Mouse (Mus musculus): ENCODE data around the gene Cul1. TPM values are rescaled to one million over a fixed set of nuclear protein-coding genes. Genes with fewer than 3 reads are reported as not detected.

The Cul1 gene
- polyA plus RNA-seq, 1 experiment from 2014 or later = 137 TPM

DNA sequence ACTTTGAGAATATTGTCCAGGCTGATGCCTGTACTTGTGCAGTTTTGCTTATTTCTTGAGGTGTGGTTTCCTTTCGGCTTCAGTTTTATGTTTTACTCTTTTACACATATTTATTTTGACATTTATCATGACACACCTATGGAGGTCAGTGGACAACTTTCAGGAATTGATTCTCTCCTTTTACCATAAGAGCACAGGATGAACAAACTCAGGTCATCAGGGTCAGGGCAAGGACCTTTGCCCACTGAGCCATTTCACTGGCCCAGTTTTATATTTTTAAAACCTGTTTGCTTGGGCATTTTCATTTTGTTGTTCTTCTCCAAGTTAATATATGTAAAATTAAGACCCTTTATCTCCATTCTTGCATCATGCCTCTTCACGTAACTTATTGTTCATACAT is 13.3 kb downstream of the Cul1 start:
- H3K9me3 ChIP-seq (ENCODE audit: control insufficient read depth, low read length) = peaks cover 3% of the 10 kb centered on the region; the same call in 1 of the 2 replicates
- no peak for ATAC-seq (ENCODE audit: low read depth)
- H3K4me1 ChIP-seq (replicated peaks; ENCODE audit: control insufficient read depth, insufficient read depth, low read length) = no peaks in the 10 kb centered on the region
- H3K27ac ChIP-seq (ENCODE audit: low read length) = no peak overlapping the region
- no peak overlapping the region for H3K9ac ChIP-seq (ENCODE audit: low read length)
- H3K4me3 ChIP-seq (ENCODE audit: low read length) = no peak overlapping the region
- H3K27me3 ChIP-seq (ENCODE audit: control insufficient read depth, insufficient read depth, low read depth, low read length) = no peaks in the 10 kb centered on the region
- H3K4me2 ChIP-seq (ENCODE audit: low read depth, low read length) = no peak overlapping the region
- H3K36me3 ChIP-seq (ENCODE audit: control insufficient read depth, insufficient read depth, low read length) = no peaks in the 10 kb centered on the region; the same call in 1 of the 2 replicates
- WGBS = 80% methylated on average over 2 of the region's 2 CpGs

DNA sequence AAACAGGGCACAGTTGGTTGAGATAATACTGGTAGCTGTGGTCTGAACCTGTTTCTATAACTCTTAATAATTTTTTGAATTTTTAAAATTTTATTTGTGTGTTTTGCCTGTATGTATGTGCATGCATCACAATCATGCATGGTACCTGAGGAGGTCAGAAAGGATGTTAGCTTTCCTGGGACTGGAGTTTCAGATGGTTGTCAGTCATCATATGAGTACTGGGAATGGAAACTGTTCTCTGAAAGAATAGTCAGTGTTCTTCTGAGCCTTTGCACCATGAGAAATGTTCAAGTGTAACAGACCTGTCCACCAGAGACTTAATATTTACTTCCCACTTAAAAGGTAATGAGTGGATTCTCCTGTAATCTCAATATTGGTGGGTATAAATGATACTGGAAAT is 13.9 kb downstream of the Cul1 start:
- Histone ChIP-seq H3K9me3 (ENCODE audit: control insufficient read depth, low read length) (peaks cover 3% of the 10 kb centered on the region; the same call in 1 of the 2 replicates), H3K4me2 (ENCODE audit: low read depth, low read length) (no peak overlapping the region), H3K36me3 (ENCODE audit: control insufficient read depth, insufficient read depth, low read length) (no peaks in the 10 kb centered on the region; the same call in 1 of the 2 replicates), H3K27me3 (ENCODE audit: control insufficient read depth, insufficient read depth, low read depth, low read length) (no peaks in the 10 kb centered on the region), H3K4me1 (replicated peaks; ENCODE audit: control insufficient read depth, insufficient read depth, low read length) (no peaks in the 10 kb centered on the region), H3K4me3 (ENCODE audit: low read length) (no peak overlapping the region), H3K9ac (ENCODE audit: low read length) (no peak overlapping the region), H3K27ac (ENCODE audit: low read length) (no peak overlapping the region)
- ATAC-seq (ENCODE audit: low read depth) = no peak

DNA sequence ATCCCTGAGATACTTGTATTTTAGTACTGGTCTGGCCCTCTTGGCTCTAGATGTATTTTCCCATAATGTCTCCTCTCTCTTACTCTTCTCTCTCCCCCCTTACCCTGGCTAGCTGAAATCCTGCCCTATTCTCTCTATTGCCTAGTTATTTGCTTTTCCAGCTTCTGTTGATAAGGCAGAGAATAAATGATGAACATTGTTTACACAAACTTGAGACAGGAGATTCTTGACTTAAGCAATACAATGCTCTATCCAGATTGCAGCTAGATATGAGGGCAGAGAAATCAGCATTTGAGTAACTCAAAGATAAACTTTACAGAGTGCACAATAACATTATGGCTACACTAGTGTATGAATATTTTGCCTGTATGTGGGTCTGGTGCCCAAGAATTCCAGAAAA is 16.6 kb downstream of the Cul1 start:
- Histone ChIP-seq H3K9me3 (ENCODE audit: control insufficient read depth, low read length) (peaks cover 3% of the 10 kb centered on the region; the same call in 1 of the 2 replicates), H3K27ac (ENCODE audit: low read length) (no peak overlapping the region), H3K27me3 (ENCODE audit: control insufficient read depth, insufficient read depth, low read depth, low read length) (no peaks in the 10 kb centered on the region), H3K9ac (ENCODE audit: low read length) (no peak overlapping the region), H3K4me3 (ENCODE audit: low read length) (no peak overlapping the region), H3K4me1 (replicated peaks; ENCODE audit: control insufficient read depth, insufficient read depth, low read length) (no peaks in the 10 kb centered on the region), H3K36me3 (ENCODE audit: control insufficient read depth, insufficient read depth, low read length) (no peaks in the 10 kb centered on the region; the same call in 1 of the 2 replicates), H3K4me2 (ENCODE audit: low read depth, low read length) (no peak overlapping the region)
- ATAC-seq (ENCODE audit: low read depth) = no peak

DNA sequence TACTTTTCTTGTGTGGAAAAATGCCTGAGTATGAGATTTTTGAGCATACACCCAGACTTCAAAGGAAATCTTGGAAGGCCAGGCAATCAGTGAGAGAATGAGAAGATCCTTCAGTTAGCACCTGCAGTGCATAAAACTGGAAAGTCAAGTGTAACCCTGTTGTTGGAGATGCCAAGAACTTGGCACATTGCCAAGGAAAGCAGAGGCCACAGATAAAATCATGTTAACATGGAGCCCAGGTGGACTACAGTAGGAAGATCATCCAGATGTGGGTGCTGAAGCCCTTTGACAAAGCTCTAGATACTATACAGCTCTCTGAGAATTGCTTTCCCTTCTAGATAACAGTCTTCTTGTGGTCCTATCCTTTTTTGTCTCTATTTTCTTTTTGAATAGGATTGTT is 19.2 kb downstream of the Cul1 start:
- H3K27me3 ChIP-seq (ENCODE audit: control insufficient read depth, insufficient read depth, low read depth, low read length) = no peaks in the 10 kb centered on the region
- no peak overlapping the region for H3K4me2 ChIP-seq (ENCODE audit: low read depth, low read length)
- ATAC-seq (ENCODE audit: low read depth) = no peak
- H3K4me3 ChIP-seq (ENCODE audit: low read length) = no peak overlapping the region
- H3K27ac ChIP-seq (ENCODE audit: low read length) = no peak overlapping the region
- no peak overlapping the region for H3K9ac ChIP-seq (ENCODE audit: low read length)
- H3K9me3 ChIP-seq (ENCODE audit: control insufficient read depth, low read length) = peaks cover 3% of the 10 kb centered on the region; the same call in 1 of the 2 replicates
- H3K4me1 ChIP-seq (replicated peaks; ENCODE audit: control insufficient read depth, insufficient read depth, low read length) = no peaks in the 10 kb centered on the region
- no peaks in the 10 kb centered on the region; the same call in 1 of the 2 replicates for H3K36me3 ChIP-seq (ENCODE audit: control insufficient read depth, insufficient read depth, low read length)

DNA sequence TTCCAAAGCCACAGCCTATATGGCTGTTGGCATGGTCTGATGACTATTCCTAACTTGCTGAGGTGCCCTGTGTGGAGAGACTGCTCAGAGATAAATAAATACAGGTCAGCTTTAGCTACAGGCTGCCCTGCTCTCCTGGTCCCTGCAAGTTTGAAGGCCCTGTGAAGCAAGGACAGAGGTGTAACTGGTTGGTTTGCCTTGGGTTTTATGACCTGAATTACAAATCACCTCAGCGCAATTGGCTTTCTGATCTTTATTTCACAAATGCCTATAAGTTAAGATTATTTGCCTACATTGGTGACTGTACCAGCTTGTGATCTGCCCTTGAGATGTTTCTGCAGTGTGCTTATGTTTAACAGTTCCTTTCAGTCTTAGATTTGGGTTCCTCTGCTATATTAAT is 28.8 kb downstream of the Cul1 start:
- WGBS = 97% methylated on average over 1 of the region's 1 CpGs
- Histone ChIP-seq H3K9ac (ENCODE audit: low read length) (no peak overlapping the region), H3K27ac (ENCODE audit: low read length) (no peak overlapping the region), H3K4me3 (ENCODE audit: low read length) (no peak overlapping the region), H3K4me1 (replicated peaks; ENCODE audit: control insufficient read depth, insufficient read depth, low read length) (no peaks in the 10 kb centered on the region), H3K27me3 (ENCODE audit: control insufficient read depth, insufficient read depth, low read depth, low read length) (no peaks in the 10 kb centered on the region), H3K9me3 (ENCODE audit: control insufficient read depth, low read length) (no peaks in the 10 kb centered on the region), H3K36me3 (ENCODE audit: control insufficient read depth, insufficient read depth, low read length) (peaks cover 3% of the 10 kb centered on the region; the same call in 1 of the 2 replicates), H3K4me2 (ENCODE audit: low read depth, low read length) (no peak overlapping the region)
- ATAC-seq (ENCODE audit: low read depth) = no peak

DNA sequence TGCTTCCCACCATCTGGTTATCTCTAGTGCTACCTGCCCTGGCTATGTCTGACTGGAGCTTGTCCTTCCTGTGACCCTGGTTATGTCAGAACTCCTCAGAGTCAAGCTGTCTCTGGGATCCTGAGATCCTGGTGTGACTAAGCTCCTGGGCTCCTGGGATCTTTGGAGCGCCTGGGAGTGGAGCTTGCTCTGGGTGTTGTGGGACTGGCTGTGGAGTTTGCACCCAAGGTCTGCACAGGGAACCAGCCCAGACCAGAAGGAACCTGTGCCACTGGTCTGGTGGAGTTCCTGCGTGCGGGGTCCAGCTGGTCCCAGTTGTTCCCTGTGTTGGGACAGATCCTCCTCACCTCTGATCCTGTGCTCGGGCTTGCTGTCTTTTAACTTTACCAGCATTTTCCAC is 41.4 kb downstream of the Cul1 start:
- peaks cover 3% of the 10 kb centered on the region; the same call in 1 of the 2 replicates for H3K36me3 ChIP-seq (ENCODE audit: control insufficient read depth, insufficient read depth, low read length)
- ATAC-seq (ENCODE audit: low read depth) = no peak
- H3K4me1 ChIP-seq (replicated peaks; ENCODE audit: control insufficient read depth, insufficient read depth, low read length) = no peaks in the 10 kb centered on the region
- no peak overlapping the region for H3K4me3 ChIP-seq (ENCODE audit: low read length)
- no peak overlapping the region for H3K27ac ChIP-seq (ENCODE audit: low read length)
- H3K4me2 ChIP-seq (ENCODE audit: low read depth, low read length) = no peak overlapping the region
- H3K9me3 ChIP-seq (ENCODE audit: control insufficient read depth, low read length) = no peaks in the 10 kb centered on the region
- H3K9ac ChIP-seq (ENCODE audit: low read length) = no peak overlapping the region
- WGBS = 79% methylated on average over 4 of the region's 4 CpGs
- no peaks in the 10 kb centered on the region for H3K27me3 ChIP-seq (ENCODE audit: control insufficient read depth, insufficient read depth, low read depth, low read length)

DNA sequence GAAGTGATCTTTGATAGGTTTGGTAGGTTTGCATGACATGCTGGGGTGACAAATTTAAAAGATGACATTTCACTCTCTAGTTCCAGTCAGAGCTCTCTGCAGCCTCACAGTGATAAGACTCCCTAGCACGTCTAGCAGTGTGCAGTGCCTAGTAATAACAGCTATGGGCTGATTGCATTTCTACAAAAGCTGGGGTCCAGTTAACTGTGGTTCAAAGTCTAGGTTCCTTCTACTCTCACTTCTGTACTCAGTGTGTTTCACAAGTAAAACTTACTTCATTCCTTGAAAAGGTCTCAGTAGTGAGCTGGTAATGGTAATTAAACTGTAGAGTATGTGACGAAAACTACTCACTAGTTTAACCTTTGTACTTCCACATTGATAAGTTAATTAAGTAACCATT is 66.8 kb downstream of the Cul1 start:
- Histone ChIP-seq H3K4me2 (ENCODE audit: low read depth, low read length) (no peak overlapping the region), H3K4me3 (ENCODE audit: low read length) (no peak overlapping the region), H3K9ac (ENCODE audit: low read length) (no peak overlapping the region), H3K9me3 (ENCODE audit: control insufficient read depth, low read length) (no peaks in the 10 kb centered on the region), H3K27ac (ENCODE audit: low read length) (no peak overlapping the region), H3K27me3 (ENCODE audit: control insufficient read depth, insufficient read depth, low read depth, low read length) (no peaks in the 10 kb centered on the region), H3K36me3 (ENCODE audit: control insufficient read depth, insufficient read depth, low read length) (peaks cover 43% of the 10 kb centered on the region), H3K4me1 (replicated peaks; ENCODE audit: control insufficient read depth, insufficient read depth, low read length) (no peaks in the 10 kb centered on the region)
- WGBS = 79% methylated on average over 2 of the region's 2 CpGs
- ATAC-seq (ENCODE audit: low read depth) = no peak

DNA sequence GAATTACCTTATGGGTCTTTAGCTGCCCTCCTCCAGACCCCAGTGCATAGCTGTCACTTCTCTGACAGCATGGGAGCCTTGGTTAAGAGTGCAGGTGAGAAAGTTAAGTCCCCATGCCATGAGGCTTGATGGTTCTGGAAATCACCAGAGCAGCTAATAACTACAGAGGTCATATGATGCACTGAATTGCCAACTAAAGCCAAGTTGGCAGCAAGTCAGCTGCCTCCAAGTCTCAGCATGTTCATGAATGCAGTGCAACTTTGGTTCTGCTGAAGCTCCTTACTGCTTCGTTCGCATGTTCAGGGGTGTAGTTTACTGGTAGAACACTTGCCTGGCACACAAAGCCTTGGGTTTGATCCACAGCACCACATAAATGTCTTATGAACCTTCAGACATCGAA is 69.2 kb downstream of the Cul1 start:
- no peaks in the 10 kb centered on the region for H3K27me3 ChIP-seq (ENCODE audit: control insufficient read depth, insufficient read depth, low read depth, low read length)
- H3K36me3 ChIP-seq (ENCODE audit: control insufficient read depth, insufficient read depth, low read length) = peaks cover 53% of the 10 kb centered on the region
- no peak overlapping the region for H3K9ac ChIP-seq (ENCODE audit: low read length)
- no peak overlapping the region for H3K4me3 ChIP-seq (ENCODE audit: low read length)
- H3K9me3 ChIP-seq (ENCODE audit: control insufficient read depth, low read length) = no peaks in the 10 kb centered on the region
- no peak overlapping the region for H3K4me2 ChIP-seq (ENCODE audit: low read depth, low read length)
- WGBS = 94% methylated on average over 3 of the region's 3 CpGs
- H3K27ac ChIP-seq (ENCODE audit: low read length) = no peak overlapping the region
- no peak for ATAC-seq (ENCODE audit: low read depth)
- no peaks in the 10 kb centered on the region for H3K4me1 ChIP-seq (replicated peaks; ENCODE audit: control insufficient read depth, insufficient read depth, low read length)

DNA sequence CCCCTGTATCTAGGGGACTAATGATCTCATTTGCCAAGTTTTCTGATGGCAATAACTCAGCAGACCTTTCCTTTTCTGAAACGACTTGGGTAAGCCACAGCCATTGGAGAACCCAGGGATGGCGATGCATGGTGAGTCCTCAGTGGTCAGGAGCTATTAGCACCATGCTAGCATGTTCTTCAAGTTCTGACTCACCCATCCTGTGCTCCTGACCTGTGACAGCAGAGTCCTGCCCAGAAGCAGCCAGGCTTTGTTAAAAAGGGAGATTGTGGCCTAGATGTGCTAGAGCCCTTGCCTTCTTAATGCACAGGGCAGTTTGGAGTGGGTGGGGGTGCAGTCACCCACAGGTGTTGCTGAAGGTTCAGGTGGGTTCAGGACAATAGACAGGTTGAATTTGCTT is 71.8 kb downstream of the Cul1 start:
- no peaks in the 10 kb centered on the region for H3K27me3 ChIP-seq (ENCODE audit: control insufficient read depth, insufficient read depth, low read depth, low read length)
- 68% methylated on average over 2 of the region's 2 CpGs for WGBS
- no peak overlapping the region for H3K9ac ChIP-seq (ENCODE audit: low read length)
- no peak overlapping the region for H3K27ac ChIP-seq (ENCODE audit: low read length)
- no peak for ATAC-seq (ENCODE audit: low read depth)
- H3K36me3 ChIP-seq (ENCODE audit: control insufficient read depth, insufficient read depth, low read length) = peaks cover 51% of the 10 kb centered on the region
- H3K4me2 ChIP-seq (ENCODE audit: low read depth, low read length) = no peak overlapping the region
- no peaks in the 10 kb centered on the region for H3K4me1 ChIP-seq (replicated peaks; ENCODE audit: control insufficient read depth, insufficient read depth, low read length)
- H3K9me3 ChIP-seq (ENCODE audit: control insufficient read depth, low read length) = no peaks in the 10 kb centered on the region
- no peak overlapping the region for H3K4me3 ChIP-seq (ENCODE audit: low read length)

DNA sequence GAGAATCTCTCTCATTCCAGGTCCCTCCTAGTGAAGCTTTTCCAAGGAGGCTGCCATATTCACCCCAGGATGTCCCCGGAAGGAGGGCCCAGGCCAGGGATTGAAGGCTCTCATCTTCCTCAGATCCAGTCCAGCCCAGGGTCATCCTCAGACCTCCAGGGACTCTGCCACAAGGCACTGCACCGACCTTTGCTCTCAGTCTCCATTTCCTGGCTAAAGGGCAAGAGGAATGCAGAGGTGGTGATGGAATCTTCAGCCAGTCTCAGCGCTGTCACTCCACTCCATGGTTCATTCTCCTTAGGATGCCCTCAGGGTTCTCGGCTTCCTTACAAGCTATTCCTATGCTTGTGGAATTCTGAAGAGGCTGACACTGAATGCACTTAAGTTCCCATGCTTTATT is 73.2 kb downstream of the Cul1 start:
- Histone ChIP-seq H3K9me3 (ENCODE audit: control insufficient read depth, low read length) (no peaks in the 10 kb centered on the region), H3K27ac (ENCODE audit: low read length) (no peak overlapping the region), H3K36me3 (ENCODE audit: control insufficient read depth, insufficient read depth, low read length) (peaks cover 56% of the 10 kb centered on the region), H3K4me1 (replicated peaks; ENCODE audit: control insufficient read depth, insufficient read depth, low read length) (no peaks in the 10 kb centered on the region), H3K4me2 (ENCODE audit: low read depth, low read length) (no peak overlapping the region), H3K27me3 (ENCODE audit: control insufficient read depth, insufficient read depth, low read depth, low read length) (no peaks in the 10 kb centered on the region), H3K4me3 (ENCODE audit: low read length) (no peak overlapping the region), H3K9ac (ENCODE audit: low read length) (no peak overlapping the region)
- ATAC-seq (ENCODE audit: low read depth) = no peak
- 75% methylated on average over 4 of the region's 4 CpGs for WGBS

Measured in lung, embryonic 16.5 days (tissue).